Mouse (Mus musculus): ENCODE measurements around the gene Cdk17.

Gene Cdk17

DNA sequence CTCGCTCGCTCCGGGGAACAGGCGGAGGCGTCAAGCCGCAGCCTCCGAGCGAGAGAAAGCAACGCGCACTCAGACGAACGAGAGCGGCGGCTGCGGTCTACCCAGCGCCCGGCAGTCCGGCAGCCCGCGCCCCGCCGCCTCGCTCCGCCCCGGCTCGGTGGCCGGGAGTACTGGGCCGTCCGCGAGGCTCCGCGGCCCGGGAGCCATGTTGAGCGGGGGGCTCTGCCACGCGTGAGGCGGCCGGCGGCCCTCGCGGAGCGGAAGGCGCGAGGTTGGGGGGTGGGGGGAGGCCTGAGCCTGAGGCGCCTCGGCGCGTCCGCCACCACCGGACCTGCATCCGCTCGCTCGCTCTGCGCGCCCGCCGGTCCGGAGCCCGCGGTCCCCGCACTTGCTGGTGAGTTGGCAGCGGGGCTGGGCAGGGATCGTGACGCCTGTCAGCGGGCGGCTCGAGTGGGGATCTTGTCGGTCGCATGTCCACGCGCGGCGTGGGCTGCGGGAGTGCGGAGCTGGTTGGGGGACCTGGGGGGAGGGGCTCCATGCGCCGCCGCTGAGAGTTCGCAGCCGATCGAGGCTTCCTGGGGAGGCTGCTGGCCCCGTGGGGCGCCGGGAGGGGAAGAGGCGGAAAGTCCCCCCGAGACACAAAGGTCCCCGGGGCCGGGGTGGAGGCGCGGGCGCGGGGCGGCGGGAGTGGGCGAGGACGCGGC, at the start of gene Cdk17:
Gene Cdk17 (plus strand): TSS at position 69 of the 704 bp plus-strand sequence.
- peak; percentile 64 for ATAC-seq (ENCODE audit: low TSS enrichment)

DNA sequence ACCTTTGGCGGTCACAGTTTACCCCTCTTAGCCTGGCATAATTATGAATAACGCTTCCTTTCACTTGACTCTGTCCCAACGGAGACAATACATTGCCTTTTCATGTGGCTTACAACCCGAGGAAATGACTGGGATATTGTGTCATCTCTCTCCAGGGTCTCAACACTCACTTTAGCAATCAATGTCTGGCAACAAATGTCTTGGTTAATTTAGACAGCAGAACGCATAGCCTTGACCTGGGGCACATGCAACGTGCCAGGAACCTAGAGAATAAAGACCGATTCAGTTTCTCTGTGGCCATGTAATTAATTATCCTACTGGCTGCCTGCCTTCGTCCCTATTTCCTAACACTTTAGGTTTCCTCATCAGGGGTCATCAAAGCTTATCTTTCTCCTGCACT, 49.3 kb upstream of the Cdk17 start:
- no peak for ATAC-seq (ENCODE audit: low TSS enrichment)

DNA sequence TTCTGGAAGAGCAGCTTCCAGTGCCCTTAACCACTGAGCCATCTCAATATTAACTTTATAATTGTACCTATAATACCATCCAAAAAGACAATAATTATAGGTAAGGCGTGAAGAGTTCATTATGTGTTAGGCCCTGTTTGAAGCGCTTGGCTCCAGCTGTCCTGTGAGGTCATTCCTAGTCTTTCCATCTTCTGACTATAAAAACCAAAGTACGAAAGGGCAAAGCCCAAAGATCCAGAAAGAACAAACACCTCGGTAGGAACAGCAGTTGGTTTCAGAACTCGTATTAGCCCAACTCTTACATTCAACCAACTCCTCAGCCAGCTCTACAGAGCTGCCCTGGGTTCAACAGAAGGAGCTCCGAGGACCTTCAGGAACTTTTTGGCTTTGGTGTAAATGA, 48.7 kb upstream of the Cdk17 start:
- no peak for ATAC-seq (ENCODE audit: low TSS enrichment)

DNA sequence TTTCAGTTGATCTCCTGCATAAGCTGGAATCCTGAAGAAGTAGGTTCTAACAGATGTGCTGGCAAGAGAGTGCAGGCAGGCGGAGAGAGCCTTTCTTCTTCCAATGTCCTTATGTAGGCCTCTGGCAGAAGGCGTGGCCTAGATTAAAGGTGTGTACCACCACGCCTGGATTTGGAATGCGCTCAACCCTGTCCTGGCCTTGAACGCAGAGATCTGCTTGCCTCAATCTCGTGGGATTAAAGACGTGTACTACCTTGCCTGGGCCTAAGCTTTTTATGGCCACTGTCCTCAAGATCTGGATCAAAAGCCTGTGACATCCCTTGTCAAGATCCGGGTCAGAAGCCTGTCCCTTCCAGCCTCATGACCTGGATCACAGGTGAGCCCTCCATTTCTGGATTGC, 46.7 kb upstream of the Cdk17 start:
- ATAC-seq (ENCODE audit: low TSS enrichment), result no peak

DNA sequence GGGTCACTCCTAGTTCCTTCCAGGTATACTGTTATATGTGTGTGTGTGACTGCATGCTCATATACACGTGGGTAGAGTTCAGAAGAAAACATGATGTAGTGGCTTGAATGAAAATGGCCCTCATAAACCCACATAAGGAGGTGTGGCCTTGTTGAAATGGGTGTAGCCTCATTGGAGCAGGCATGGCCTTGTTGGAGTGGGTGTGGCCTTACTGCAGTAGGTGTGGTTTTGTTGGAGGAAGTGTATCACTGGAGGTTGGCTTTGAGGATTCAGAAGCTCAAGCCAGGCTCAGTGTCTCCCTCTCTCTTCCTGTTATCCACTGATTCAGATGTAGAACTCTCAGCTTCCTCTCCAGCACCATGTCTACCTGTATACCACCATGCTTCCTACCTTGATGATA, 45.9 kb upstream of the Cdk17 start:
- no peak for ATAC-seq (ENCODE audit: low TSS enrichment)

DNA sequence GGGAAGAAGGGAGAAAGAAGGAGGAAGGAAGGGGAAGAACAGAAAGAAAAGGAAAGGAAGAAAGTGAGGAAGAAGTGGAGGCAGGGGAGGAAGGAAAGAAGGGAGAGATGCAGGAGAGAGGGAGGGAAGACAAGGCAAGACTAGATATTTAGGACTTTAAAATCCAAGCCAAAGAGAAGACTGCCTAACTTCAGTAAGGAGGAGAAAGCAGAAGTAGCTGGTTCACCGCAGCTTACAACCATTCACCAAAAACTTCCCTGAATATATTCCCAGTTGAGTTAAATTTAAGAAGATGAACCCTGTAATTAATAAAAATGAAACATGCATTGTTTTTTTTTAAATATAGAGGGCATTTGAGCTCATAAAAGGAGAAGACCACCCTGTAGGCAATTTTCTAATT, 44.9 kb upstream of the Cdk17 start:
- no peak for ATAC-seq (ENCODE audit: low TSS enrichment)

DNA sequence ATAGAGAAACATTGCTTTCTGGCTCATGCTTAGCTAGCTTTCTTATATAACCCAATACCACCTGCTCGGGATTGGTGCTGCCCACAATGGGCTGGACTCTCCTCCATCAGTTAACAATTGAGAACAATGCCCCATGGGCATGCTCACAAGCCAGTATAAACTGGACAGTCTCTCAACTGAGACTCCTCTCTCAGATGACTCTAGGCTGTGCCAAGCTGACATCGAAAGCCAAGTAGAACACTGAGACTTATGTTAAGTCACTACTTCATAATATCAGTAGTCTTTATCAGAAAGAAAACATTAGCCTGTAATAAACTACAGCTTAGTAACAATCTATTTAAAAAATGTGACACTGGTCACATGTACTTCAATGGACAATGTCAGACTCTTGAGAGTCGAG, 44.0 kb upstream of the Cdk17 start:
- ATAC-seq (ENCODE audit: low TSS enrichment), result no peak

DNA sequence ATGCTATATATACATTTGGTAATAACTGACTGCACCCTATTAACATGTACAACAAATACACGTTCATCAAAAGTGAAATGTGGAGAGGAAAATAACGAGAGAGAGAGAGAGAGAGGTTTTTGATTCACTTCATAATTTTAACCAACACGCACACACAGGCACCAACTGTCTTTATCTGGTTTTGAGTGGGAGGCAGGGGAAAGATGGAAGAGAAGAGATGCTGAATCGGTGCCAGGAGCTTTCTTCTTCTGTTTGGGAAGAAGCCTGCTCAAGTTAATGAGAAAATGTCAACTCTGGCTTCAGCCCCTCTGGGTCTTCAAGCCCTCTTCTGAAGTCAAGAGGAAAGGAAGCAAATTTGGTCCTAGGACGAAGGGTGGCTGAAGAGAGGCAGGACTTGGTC, 40.9 kb upstream of the Cdk17 start:
- peak; percentile 44 for ATAC-seq (ENCODE audit: low TSS enrichment)

DNA sequence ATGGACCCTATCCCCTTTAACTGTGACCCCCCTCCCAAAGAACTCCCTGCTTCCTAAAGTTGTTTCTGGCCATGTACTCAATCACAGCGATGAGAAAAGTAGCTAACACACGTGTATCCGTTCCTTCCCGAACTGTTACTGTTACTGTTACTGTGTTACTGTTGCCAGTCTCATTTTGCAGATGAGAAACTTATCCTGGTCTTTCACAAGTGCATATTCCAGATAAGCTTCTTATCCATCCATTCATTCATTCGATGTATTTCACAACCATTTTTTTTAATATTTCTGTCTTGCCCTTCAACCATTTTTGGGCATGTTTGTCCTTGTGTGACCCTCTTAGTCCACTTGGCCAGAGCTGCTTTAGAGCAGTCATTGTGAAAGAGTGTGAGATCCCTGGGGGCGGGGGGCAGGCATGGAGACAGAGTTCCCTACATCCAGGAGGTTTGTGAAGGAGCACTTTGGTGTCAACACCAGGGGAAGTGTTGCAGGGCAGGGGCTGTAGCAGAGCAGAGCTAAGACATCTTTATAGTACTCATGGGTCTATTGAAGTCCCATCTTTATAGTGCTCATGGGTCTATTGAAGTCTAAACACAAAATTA, 39.3 kb upstream of the Cdk17 start:
- no peak for ATAC-seq (ENCODE audit: low TSS enrichment)

DNA sequence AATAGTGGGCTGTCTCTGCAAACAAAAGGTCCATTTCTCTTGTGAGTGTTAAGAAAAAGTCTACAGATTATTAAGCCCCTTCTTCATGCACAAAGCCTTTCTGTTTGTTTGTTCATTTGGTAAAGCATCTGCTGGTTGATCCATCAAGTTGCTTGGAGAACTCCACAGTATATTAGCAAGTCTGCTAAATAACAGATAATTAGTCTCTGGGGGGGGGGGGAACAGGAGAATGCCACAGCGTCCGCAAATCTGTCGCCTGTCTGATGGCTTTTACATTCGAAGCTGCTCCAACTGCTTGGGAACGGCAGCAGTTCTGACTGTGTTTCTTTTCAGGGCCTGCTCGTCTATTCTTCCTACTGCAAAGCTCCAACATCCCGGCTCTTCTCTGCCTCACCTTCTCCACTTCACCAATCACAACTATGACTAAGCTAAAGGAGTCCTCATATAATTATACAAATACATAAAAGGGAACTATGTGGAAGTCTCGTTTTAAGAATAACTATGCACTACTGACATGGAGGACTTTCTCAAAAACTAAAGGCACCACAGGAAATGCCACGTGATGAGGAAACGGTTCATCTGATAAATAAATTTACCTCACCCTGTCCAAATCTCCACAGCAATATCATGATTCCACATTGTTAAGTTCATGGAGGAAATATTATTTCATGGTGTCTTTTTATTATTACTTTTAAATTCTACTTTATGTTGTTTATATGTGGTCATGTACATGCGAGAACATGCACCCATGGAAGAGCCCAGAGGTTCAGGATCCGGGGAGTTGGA, 38.1 kb upstream of the Cdk17 start:
- ATAC-seq (ENCODE audit: low TSS enrichment), result no peak

DNA sequence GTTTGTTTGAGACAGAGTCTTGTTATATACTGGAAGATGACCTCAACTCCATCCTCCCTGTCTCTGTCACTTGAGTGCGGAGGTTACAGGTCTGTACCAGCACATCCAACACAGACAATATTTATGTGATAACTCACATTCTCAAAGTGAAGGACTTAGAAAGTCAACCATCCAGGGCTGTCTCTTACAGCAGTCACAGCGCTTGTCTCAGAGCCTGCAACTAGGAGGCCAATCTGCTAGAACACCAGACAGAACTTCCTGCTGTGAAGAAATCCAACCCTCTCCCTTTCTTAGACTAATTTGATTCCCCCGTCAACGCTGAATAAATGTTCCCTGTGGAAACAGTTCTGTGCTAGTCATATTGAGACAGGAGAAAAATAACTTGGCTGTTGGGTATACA, 37.4 kb upstream of the Cdk17 start:
- peak; percentile 68 for ATAC-seq (ENCODE audit: low TSS enrichment)

DNA sequence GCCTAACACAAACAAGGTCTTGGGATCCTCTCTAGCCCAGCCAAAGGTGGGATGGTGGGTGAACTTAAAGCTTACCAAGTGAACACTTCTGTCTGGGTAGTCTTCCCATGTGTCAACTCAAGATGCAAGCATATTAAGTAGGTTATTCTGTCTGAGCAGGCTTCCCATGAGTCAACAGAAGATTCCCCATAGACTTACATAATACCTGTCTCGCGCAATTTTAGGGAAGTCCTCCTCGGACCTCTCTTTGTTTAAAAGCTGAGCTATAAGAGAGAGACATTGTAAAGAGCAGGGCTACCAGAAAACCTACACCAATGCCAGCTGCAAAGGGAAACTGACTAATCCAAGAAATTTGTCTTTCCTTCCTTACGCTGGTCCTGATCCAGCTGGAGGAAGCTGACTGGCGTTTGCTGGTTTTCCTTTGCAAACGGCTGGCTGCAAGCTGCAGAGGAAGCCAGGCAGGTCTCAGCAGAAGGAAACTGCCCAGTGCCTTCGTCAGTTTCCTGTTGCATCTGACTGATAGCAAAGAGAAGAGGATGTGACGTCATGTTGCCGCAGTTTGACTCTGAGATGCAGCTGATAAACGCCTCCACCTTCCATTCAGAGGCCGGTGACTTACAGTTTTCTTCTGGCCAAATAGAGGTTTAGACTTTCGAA, 36.6 kb upstream of the Cdk17 start:
- peak; percentile 61 for ATAC-seq (ENCODE audit: low TSS enrichment)

DNA sequence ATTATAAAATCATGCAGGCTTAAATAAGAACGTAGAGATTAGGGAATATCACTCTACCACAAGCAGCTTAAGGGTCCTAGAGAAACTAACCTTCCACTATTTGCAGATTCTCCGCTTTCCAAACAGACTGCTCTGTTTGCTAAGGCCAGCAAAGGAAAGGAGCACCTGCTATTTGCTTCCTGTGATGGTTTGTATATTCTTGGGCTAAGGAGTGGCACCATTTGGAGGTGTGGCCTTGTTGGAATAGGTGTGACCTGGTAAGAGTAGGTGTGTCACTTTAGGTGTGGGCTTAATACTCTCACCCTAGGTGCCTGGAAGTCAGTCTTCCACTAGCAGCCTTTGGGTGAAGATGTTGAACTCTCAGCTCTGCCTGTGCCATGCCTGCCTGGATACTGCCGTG, 34.6 kb upstream of the Cdk17 start:
- no peak for ATAC-seq (ENCODE audit: low TSS enrichment)

DNA sequence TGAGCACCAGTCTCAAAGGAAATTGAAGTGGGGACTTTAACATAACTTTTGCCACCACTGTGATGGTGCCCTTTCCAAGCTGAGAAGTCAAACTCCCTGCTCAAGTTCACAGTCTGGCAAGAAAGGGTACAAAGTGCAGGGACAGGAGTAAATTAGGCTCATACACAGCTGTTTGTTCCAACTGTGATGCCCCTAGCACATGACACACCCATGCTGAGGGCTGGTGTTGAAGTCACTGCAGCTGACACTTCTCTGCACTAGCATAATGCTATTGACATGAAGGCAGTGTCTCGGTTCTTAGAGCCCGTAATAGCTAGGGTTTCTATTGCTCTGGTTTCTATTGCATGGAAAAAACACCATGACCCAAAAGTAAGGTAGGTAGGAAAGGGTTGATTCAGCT, 32.1 kb upstream of the Cdk17 start:
- ATAC-seq (ENCODE audit: low TSS enrichment), result no peak

DNA sequence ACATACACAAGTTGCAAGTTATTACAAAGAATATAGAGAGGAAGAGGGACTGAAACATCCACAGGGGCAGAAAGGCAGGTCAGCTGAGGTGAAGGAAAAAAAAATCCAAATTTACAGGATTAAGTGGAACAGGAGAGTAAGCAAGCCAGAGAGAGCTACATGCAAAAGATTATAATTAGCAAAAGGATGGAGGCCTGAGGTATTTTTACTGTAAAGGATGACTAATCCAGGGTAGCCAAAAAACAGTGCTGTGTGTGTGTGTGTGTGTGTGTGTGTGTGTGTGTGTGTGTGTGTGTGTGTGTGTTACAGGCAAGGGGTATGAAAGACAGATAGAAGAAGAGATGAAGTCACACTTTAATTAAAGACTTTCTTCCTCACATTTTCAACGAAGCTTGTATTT, 31.3 kb upstream of the Cdk17 start:
- ATAC-seq (ENCODE audit: low TSS enrichment), result peak; percentile 84

DNA sequence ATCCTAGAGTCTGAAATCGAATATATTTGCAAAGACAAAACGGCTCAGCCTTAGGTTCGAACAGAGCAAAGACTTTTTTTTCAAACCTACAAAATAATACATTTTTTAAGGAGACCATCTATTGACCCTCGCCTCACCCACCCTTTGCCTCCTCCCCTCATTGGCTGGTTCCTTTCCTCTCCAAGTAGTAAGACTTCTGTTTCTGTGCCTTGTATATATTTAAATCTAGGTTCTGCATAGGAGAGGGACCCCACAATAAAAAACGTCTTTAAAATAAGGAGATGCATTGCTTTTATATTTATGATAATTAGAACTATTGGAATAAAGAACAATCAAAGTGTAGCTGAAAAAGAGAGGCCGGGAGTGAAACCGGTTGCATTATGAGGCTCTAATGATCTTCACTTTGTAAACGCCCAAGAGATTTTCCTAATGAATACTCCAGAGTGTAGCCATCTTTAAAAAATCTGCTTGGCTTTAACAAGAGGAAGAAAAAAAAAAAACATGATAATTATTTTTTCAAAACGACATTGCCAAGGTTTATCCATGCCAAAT, 30.7 kb upstream of the Cdk17 start:
- no peak for ATAC-seq (ENCODE audit: low TSS enrichment)

DNA sequence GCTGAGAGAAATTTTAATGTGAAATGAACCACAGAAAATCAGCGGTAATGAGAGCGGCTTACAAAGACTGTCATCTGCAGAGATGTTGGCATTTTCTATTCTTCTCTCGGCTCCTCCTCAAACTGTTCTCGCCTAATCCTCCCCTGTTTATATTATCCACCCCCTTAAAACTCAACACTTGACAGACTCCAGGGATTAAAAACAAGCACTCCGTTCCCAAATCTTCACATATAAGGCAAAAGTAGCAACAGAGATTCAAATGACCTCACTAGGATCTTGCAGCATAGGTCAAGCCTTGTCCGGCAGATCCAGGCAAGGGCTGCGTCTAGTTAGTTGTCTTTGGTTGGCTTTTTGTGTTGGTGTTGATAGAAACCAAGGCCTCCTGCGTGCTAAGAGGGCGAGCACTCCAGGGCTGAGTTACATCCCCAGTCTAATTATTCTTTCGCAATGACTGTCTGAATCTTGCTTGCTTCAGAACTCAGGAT, 30.2 kb upstream of the Cdk17 start:
- no peak for ATAC-seq (ENCODE audit: low TSS enrichment)

DNA sequence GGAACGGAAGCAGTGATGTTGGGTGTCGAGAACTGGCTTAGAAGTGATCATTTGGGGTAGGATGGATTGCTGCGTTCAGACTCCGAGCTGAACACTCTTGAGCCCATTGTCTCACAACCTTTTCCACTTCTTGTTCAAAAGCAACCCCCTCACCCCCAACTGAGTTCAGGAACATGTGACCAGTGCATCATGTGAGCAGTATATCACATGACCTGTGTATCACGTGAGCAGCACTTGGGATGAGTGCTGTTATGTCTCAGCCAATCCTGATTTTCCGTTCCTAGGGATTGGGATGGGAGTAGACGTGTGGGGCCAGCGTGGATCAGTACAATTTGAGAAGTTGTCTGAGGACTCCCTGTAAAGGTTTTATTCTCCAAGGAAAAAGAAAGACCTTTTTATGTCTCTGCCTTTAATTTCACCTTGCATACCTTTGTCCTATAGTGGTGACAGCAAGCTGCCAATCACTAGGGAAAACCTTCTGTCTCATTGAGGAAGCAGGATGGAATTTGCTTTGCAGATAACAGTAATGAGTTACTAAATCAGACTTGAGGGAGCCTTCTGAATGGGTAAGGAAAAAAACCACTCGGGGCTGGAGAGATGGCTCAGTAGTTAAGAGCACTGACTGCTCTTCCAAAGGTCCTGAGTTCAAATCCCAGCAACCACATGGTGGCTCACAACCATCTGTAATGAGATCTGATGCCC, 28.7 kb upstream of the Cdk17 start:
- ATAC-seq (ENCODE audit: low TSS enrichment), result no peak

DNA sequence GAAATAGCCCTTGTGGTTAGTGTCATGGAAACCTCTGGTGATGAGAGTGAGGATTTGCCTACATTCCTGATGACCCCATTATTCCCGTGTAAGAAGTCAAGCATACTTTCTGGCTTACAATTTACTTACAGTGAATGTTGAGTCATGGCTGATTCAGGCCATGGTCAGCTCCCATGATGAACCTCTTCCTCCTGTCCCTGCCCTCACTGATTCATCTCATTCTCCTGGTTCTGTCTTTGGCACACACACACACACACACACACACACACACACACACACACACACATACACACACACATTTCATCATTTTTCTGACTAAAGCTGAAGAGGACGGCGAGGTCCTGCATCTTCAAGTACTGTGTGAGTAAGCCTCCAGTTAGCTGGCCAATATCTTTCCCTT, 21.9 kb upstream of the Cdk17 start:
- no peak for ATAC-seq (ENCODE audit: low TSS enrichment)

DNA sequence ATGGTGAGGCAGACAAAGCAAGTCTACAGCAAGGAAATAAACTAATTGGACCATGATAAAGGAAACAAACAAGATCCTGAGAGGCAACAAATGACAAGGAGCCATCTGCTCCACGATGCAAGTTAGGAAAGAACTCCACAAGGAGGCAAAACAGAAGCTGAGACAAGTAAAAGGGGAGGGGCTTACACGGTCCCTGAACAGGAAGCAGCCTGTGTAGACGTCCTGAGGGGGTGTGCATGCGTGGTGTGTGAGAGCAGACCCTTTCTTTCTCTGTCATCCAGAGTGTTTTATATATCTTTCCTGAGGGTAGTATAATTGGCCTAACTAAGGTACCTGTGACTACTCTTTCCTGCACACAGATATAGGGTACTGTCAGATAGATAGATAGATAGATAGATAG, 19.9 kb upstream of the Cdk17 start:
- ATAC-seq (ENCODE audit: low TSS enrichment), result no peak

DNA sequence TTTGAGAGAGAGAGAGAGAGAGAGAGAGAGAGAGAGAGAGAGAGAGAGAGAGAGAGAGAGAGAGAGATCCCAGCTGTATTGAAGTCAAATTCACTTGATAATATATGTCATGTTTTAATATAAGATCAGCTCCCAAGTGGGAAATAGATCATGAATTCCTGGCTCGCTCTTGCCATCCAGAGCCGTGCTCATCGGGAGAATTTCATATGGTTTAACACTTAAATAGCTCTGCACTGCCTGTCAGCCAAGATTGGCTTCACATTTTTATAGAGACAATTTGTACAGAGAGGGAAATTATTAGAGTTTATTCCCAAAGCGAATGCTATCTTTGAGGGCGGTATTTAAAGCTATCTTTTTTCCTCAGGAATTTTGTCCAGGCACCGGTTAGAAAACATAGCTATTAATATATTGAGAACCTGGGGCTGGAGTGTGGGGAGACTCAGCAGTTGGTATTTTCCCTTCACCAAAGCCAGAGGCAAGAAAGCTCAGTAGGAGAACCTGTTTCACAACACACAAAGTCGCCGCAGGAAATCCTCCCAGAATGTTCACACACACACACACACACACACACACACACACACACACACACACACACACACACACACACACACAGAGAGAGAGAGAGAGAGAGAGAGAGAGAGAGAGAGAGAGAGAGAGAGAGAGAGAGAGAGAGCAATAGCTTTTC, 17.9 kb upstream of the Cdk17 start:
- no peak for ATAC-seq (ENCODE audit: low TSS enrichment)
